Mouse (Mus musculus) liver, adult (tissue): ENCODE data around the gene Gm36210.

Source experiments
- GATA4 ChIP-seq: IDR thresholded peaks from 2 replicates; pipeline ENCODE4 v1.6.1; 2014; ENCODE audit warnings: mild to moderate bottlenecking, low read length; ENCODE audit not compliant: insufficient replicate concordance

Gene Gm36210

DNA sequence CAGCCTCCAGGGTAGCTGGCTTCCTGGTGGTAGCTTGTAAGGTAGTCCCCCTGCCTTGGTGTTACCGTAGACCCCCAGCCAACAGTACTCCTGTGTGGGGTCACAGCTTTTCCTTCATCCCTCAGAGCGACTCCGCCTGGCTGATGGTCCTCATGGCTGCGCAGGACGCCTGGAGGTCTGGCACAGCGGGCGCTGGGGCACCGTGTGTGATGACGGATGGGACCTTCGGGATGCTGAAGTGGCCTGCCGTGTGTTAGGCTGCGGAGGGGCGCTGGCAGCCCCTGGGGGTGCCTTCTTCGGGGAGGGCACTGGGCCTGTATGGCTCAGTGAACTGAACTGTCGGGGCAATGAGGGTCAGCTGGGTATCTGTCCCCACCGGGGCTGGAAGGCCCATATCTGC lies 20.5 kb upstream of the Gm36210 start:
- TF ChIP-seq GATA4, result no peak

DNA sequence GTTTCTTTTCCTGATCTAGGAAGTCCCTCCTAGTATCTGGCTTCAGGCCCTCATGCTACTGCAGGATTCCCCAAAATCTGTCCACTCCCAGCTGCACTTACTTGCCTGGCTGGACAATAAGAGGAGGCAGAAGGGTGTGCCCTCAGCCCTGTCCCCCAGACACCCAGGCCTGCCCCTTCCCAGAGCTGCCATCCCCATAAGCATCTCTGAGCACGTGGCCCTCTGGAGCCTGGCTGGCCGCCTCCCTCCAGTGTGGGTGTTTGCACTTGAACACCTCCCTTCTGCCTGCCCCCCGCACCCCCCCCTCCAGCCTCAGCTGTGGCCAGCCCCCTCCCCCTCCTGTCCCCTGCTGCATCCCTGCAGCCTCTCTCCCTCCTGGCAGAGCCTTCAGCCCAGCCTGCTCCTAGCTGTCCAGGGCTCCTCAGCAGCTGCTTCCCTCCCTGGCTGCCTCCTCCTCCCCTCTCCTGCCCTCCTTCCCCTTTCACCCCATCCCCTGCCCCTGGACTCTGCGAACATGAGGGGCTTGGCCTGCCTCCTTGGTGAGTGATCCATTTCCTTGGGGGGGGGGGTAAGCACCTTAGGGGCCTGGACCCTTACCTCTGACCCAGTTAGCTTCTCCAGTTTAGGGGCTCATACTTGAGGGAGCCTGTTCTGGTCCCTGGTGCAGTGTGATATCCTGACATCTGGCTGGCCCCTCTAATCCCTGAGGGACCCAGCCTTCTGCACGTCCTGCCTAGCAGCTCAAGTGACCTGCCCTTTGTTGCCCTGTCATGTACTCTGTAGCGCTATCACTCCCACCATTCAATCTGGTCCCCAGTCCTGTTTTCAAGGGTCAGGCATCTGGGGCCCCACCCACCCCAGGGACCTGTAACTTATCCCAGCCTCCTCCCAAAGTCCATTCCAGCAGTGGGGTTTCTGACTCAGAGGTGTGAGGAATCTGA lies 19.4 kb upstream of the Gm36210 start, which contains the start of gene Ssc5d:
Gene Ssc5d, plus strand, starts transcription at position 345 of the 941 bp plus-strand sequence.
- TF ChIP-seq GATA4, result no peak

GRCm38 (mm10) chr7:4924891-4925301 lies 18.6 kb upstream of the Gm36210 start:
- TF ChIP-seq GATA4, result no peak

DNA sequence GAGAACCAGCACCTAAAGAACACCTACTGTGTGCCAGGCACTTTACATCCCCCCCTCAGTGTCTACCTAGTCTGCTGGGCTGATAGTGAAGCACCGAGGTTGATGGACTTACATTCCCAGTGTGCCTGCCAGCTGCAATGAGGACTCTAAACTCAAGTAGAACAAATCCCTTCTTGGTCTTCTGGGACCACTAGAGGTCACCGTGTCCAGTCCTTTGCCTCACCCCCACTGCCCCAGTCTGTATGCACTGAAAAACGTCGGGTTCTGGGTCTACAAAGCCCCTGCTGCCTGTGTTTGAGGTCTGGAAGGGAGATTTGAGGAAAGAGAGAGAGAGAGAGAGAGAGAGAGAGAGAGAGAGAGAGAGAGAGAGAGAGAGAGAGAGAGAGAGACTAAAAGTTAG lies 18.2 kb upstream of the Gm36210 start:
- no peak for TF ChIP-seq GATA4

- no peak for TF ChIP-seq GATA4
Measured at GRCm38 (mm10) chr7:4923586-4924364, 17.5 kb upstream of the Gm36210 start.

DNA sequence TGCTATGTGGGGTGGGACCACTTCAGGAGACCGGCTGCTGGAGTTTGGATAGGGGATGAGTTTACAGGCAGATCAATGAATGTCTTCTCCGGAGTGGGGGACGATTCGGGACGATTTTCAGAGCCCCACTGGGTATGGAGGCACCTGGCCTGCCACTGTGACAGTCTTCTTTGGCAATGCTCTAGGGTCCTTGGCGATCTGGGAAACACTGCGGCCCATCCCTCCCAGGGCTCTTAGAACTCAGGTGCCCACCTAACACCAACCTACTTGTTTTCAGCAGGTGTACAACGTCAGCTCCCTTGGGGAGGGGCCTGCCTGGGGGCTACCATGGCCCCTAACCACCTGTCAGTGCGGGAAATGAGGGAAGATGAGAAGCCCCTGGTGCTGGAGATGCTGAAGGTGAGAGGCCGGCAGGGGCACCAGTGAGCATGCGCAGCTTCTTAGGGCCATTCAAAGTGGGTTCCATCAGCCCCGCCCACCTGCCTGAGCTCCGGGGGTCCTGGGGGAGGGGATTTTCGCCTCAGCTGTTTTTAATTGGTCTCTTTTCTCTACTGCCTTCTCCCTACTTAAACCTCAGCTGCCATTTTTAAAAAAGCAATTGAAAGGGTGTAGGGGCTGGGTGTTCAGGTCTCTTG lies 16.7 kb upstream of the Gm36210 start:
- TF ChIP-seq GATA4, result no peak

GRCm38 (mm10) chr7:4922508-4922907 lies 16.2 kb upstream of the Gm36210 start:
- TF ChIP-seq GATA4, result no peak

GRCm38 (mm10) chr7:4921824-4922482 lies 15.6 kb upstream of the Gm36210 start, which contains the start of gene Nat14:
Nat14 (plus strand) TSS chr7:4922028.
- TF ChIP-seq GATA4, result no peak

DNA sequence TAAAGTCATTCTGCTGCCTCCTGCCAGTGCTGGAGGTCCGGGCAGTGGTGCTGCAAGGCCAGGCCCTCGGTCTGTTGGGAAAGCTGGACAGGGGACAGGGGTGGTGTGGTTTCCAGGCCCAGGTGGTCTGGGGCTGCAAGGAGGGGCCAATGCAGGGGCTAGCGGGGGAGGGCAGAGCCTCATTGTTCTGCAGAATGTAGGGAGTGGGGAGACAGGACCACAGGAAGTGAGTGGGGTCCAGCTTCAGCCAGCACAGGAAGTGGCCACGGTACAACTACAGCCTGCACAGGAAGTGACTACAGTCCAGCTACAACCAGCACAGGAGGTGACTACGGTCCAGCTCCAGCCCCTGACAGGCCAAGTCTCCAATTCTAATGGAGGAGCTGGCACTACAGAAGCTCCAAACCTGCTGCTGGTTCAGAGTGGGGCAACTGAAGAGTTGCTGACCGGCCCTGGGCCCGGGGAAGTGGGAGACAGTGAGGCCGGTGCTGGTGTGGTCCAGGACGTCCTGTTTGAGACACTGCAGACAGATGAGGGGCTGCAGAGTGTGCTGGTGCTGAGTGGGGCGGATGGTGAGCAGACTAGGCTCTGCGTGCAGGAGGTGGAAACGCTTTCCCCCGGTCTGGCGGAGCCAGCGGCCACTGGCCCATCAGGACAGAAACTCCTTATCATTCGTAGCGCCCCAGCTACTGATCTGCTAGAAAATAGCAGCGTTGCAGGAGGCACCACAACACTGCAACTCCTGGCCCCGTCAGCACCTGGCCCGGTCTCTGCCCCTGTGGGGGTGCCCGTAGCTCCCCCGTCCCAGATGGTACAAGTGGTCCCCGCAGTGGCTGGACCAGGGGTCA lies 14.9 kb upstream of the Gm36210 start:
- TF ChIP-seq GATA4, result no peak

- TF ChIP-seq GATA4, result no peak
Measured at GRCm38 (mm10) chr7:4920496-4920895, 14.2 kb upstream of the Gm36210 start.

- TF ChIP-seq GATA4, result no peak
Measured at GRCm38 (mm10) chr7:4919971-4920370, 13.7 kb upstream of the Gm36210 start.

DNA sequence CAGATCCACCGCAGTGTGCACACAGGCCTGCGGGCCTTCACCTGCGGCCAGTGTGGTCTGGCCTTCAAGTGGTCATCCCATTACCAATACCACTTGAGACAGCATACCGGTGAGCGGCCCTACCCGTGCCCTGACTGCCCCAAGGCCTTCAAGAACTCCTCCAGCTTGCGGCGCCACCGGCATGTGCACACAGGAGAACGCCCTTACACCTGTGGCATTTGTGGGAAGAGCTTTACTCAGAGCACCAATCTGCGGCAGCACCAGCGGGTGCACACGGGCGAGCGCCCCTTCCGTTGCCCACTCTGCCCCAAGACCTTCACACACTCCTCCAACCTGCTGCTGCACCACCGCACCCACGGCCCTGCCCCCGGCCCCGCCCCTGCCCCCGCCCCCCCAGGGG lies 12.8 kb upstream of the Gm36210 start:
- no peak for TF ChIP-seq GATA4

GRCm38 (mm10) chr7:4918681-4919080 lies 12.4 kb upstream of the Gm36210 start:
- TF ChIP-seq GATA4, result no peak

DNA sequence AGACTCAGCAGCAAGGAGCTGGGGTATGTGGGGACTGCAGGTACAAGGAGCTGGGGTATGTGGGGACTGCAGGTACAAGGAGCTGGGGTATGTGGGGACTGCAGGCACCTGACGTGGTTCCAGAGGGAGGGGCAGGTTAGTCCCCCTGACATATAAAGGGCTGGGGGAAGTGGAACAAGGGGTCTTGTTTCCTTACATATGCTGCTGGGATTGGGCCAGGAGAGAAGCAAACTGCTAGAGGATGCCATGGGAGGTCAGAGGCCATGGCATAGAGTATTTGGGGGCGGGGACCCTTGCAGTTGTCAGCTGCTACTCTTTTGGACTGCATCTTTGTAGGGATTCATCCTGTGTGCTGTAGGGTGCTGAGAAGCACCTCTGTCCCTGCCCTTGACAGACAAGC lies 11.2 kb upstream of the Gm36210 start:
- TF ChIP-seq GATA4, result no peak
